Mouse (Mus musculus) C2C12 (cell line): Measurements from ENCODE around the gene Ccrl2. TPM values are rescaled to one million over a fixed set of nuclear protein-coding genes. Genes with fewer than 3 reads are reported as not detected.

Experiments used
- H3K27me3 ChIP-seq: one replicate; pipeline ENCODE4 v1.6.1; 2011; ENCODE audit not compliant: control insufficient read depth, insufficient read depth, insufficient read length
- H3K36me3 ChIP-seq: one replicate; pipeline ENCODE4 v1.6.1; 2011; ENCODE audit not compliant: control insufficient read depth, insufficient read depth
- H3K4me3 ChIP-seq: one replicate; pipeline ENCODE4 v1.5.1; 2011; ENCODE audit warnings: mild to moderate bottlenecking, control low read depth; ENCODE audit not compliant: poor library complexity, insufficient read depth, severe bottlenecking
- H3K79me2 ChIP-seq: one replicate; pipeline ENCODE4 v1.6.1; 2011; ENCODE audit not compliant: control insufficient read depth, insufficient read depth
- H3K79me3 ChIP-seq: one replicate; pipeline ENCODE4 v1.6.1; 2011; ENCODE audit warnings: low read depth, control low read depth
- H3ac ChIP-seq: one replicate; pipeline ENCODE3; 2011; ENCODE audit warnings: low read depth; ENCODE audit not compliant: control insufficient read depth, insufficient read length
- CEBPB ChIP-seq: IDR thresholded peaks from one replicate; pipeline ENCODE4 v1.6.1; 2011; ENCODE audit warnings: low read depth, mild to moderate bottlenecking, control low read depth, moderate library complexity
- CTCF ChIP-seq: IDR thresholded peaks from one replicate; pipeline ENCODE4 v1.5.1; 2011; ENCODE audit not compliant: control insufficient read depth, insufficient read depth, insufficient read length
- FOSL1 ChIP-seq: IDR thresholded peaks from one replicate; pipeline ENCODE4 v1.8.0; 2011; ENCODE audit warnings: mild to moderate bottlenecking, low read length; ENCODE audit not compliant: poor library complexity, insufficient read depth, severe bottlenecking
- MAX ChIP-seq: IDR thresholded peaks from one replicate; pipeline ENCODE4 v1.6.1; 2011; ENCODE audit warnings: mild to moderate bottlenecking, control low read depth
- MYOD1 ChIP-seq: IDR thresholded peaks from one replicate; pipeline ENCODE4 v1.6.1; 2011; ENCODE audit warnings: low read depth; ENCODE audit not compliant: control insufficient read depth, insufficient read length
- MYOG ChIP-seq: IDR thresholded peaks from one replicate; pipeline ENCODE4 v1.6.1; 2011; ENCODE audit not compliant: control insufficient read depth, insufficient read length; ENCODE audit errors: extremely low read depth
- USF1 ChIP-seq: IDR thresholded peaks from one replicate; pipeline ENCODE4 v1.6.1; 2011; ENCODE audit warnings: low read depth, mild to moderate bottlenecking, control low read depth, moderate library complexity
- polyA plus RNA-seq: library from polyadenylated mRNA; unstranded; fragments of >200 nt; fragmentation: generic; extraction: Trizol; gene quantifications from one replicate; pipeline ENCODE4 v1.2.1, GENCODE M21; 2012; ENCODE audit warnings: missing spikeins

Gene Ccrl2
- polyA plus RNA-seq, 1 experiment, result not detected

GRCm38 (mm10) chr9:111015658-111016057 is 41.7 kb downstream of the Ccrl2 start:
- Histone ChIP-seq H3K27me3 (peaks cover 11% of the 10 kb centered on the region), H3K4me3 (no peak overlapping the region), H3K79me2 (no peaks in the 10 kb centered on the region), H3K36me3 (no peaks in the 10 kb centered on the region), H3ac (no peak overlapping the region), H3K79me3 (no peaks in the 10 kb centered on the region)
- no peak for TF ChIP-seq CTCF
- no peak for TF ChIP-seq FOSL1
- TF ChIP-seq CEBPB, result no peak
- no peak for TF ChIP-seq MYOG
- TF ChIP-seq MYOD1, result no peak
- TF ChIP-seq USF1, result no peak
- TF ChIP-seq MAX, result no peak

- H3K36me3 ChIP-seq, result no peaks in the 10 kb centered on the region
- no peaks in the 10 kb centered on the region for H3K79me2 ChIP-seq
- TF ChIP-seq MYOD1 (no peak), USF1 (no peak), MYOG (no peak), CTCF (no peak), FOSL1 (no peak), MAX (no peak), CEBPB (no peak)
- no peaks in the 10 kb centered on the region for H3K79me3 ChIP-seq
- H3K27me3 ChIP-seq, result peaks cover 16% of the 10 kb centered on the region
- H3K4me3 ChIP-seq, result no peak overlapping the region
- no peak overlapping the region for H3ac ChIP-seq
Observed at GRCm38 (mm10) chr9:111012041-111012440, 45.3 kb downstream of the Ccrl2 start.

GRCm38 (mm10) chr9:111011550-111011949 is 45.8 kb downstream of the Ccrl2 start:
- H3ac ChIP-seq, result no peak overlapping the region
- TF ChIP-seq FOSL1 (no peak), MAX (no peak), MYOG (no peak), MYOD1 (no peak), CTCF (no peak), USF1 (no peak), CEBPB (no peak)
- H3K79me2 ChIP-seq, result no peaks in the 10 kb centered on the region
- peaks cover 21% of the 10 kb centered on the region for H3K27me3 ChIP-seq
- no peaks in the 10 kb centered on the region for H3K79me3 ChIP-seq
- no peaks in the 10 kb centered on the region for H3K36me3 ChIP-seq
- no peak overlapping the region for H3K4me3 ChIP-seq

GRCm38 (mm10) chr9:111009763-111010162 is 47.6 kb downstream of the Ccrl2 start:
- Histone ChIP-seq H3ac (no peak overlapping the region), H3K79me3 (no peaks in the 10 kb centered on the region), H3K36me3 (no peaks in the 10 kb centered on the region), H3K4me3 (no peak overlapping the region), H3K79me2 (no peaks in the 10 kb centered on the region), H3K27me3 (peaks cover 32% of the 10 kb centered on the region)
- TF ChIP-seq MYOD1 (no peak), USF1 (no peak), FOSL1 (no peak), MYOG (no peak), MAX (no peak), CTCF (no peak), CEBPB (no peak)

- peaks cover 32% of the 10 kb centered on the region for H3K27me3 ChIP-seq
- TF ChIP-seq CEBPB (no peak), USF1 (no peak), FOSL1 (no peak), MYOG (no peak), CTCF (no peak), MAX (no peak), MYOD1 (no peak)
- no peaks in the 10 kb centered on the region for H3K79me2 ChIP-seq
Observed at GRCm38 (mm10) chr9:111006544-111006943, 50.8 kb downstream of the Ccrl2 start.

More at GRCm38 (mm10) chr9:111006544-111006943, 50.8 kb downstream of the Ccrl2 start:
- H3K36me3 ChIP-seq, result no peaks in the 10 kb centered on the region
- H3ac ChIP-seq, result no peak overlapping the region
- H3K79me3 ChIP-seq, result no peaks in the 10 kb centered on the region
- H3K4me3 ChIP-seq, result no peak overlapping the region

Other genes starting within 250 kb of the Ccrl2 start
- gene Prss44, start 243.5 kb downstream of the Ccrl2 start, polyA plus RNA-seq, result not detected
- not detected for gene Prss43, start 230.8 kb downstream of the Ccrl2 start, polyA plus RNA-seq
- not detected for gene Prss45, start 222.9 kb downstream of the Ccrl2 start, polyA plus RNA-seq
- 0.12 TPM for gene Prss46, start 213.0 kb downstream of the Ccrl2 start, polyA plus RNA-seq
- gene Prss50, start 199.6 kb downstream of the Ccrl2 start, polyA plus RNA-seq, result 0.04 TPM
- gene Als2cl, start 177.6 kb downstream of the Ccrl2 start, polyA plus RNA-seq, result 2.6 TPM
- gene Tmie, start 177.4 kb downstream of the Ccrl2 start, polyA plus RNA-seq, result not detected
- not detected for gene Fam240a, start 140.7 kb downstream of the Ccrl2 start, polyA plus RNA-seq
- gene Tdgf1, start 111.4 kb downstream of the Ccrl2 start, polyA plus RNA-seq, result not detected
- 0.01 TPM for gene Lrrc2, start 106.0 kb downstream of the Ccrl2 start, polyA plus RNA-seq
- gene Rtp3, start 66.9 kb downstream of the Ccrl2 start, polyA plus RNA-seq, result not detected
- gene Ltf, start 38.2 kb downstream of the Ccrl2 start, polyA plus RNA-seq, result not detected
- 29.4 TPM for gene Lrrfip2, start 60.1 kb upstream of the Ccrl2 start, polyA plus RNA-seq
- 11.7 TPM for gene Mlh1, start 214.3 kb upstream of the Ccrl2 start, polyA plus RNA-seq
- 3.0 TPM for gene Epm2aip1, start 214.4 kb upstream of the Ccrl2 start, polyA plus RNA-seq